Mouse (Mus musculus) hindbrain, embryonic 10.5 days (tissue): Measurements from ENCODE around the gene Hpcal1. TPM values are rescaled to one million over a fixed set of nuclear protein-coding genes. Genes with fewer than 3 reads are reported as not detected.
A peak's percentile ranks its signal among the peaks of the same experiment; 100 is the strongest.
"Not testable (repeated sequence)": the region's sequence is repeated elsewhere in the genome, so short reads cannot be mapped to it uniquely, and the experiment has no call there.

ENCODE experiments used
- DNase-seq: peaks from one replicate; pipeline ENCODE4 v3.0.0-alpha.2; 2017; ENCODE audit warnings: low spot score
- H3K27ac ChIP-seq: fragments of 300-500 bp; sonication (generic); 2 replicates; pipeline ENCODE4 v1.5.1; 2016; ENCODE audit warnings: mild to moderate bottlenecking, moderate library complexity
- H3K27me3 ChIP-seq: fragments of 300-500 bp; sonication (generic); 2 replicates; pipeline ENCODE4 v1.6.1; 2016; ENCODE audit warnings: mild to moderate bottlenecking; ENCODE audit not compliant: poor library complexity, insufficient read depth, severe bottlenecking
- H3K36me3 ChIP-seq: fragments of 300-500 bp; sonication (generic); 2 replicates; pipeline ENCODE4 v1.6.1; 2016; ENCODE audit warnings: mild to moderate bottlenecking, moderate library complexity
- H3K4me1 ChIP-seq: fragments of 300-500 bp; sonication (generic); replicated peaks from 2 replicates; pipeline ENCODE4 v1.6.1; 2016; ENCODE audit warnings: mild to moderate bottlenecking
- H3K4me3 ChIP-seq: fragments of 300-500 bp; sonication (generic); 2 replicates; pipeline ENCODE4 v1.5.1; 2016; ENCODE audit warnings: mild to moderate bottlenecking, moderate library complexity
- H3K9me3 ChIP-seq: fragments of 300-500 bp; sonication (generic); 2 replicates; pipeline ENCODE4 v1.6.1; 2016; ENCODE audit warnings: mild to moderate bottlenecking, moderate library complexity
- WGBS: fragments of 180-500 bp; shearing (Covaris S2); methylation state at CpG from one replicate; pipeline ENCODE4 v1.1.7; 2016; 5-methylcytosine and 5-hydroxymethylcytosine counted together
- polyA plus RNA-seq: library from polyadenylated mRNA; unstranded; fragments of >200 nt; fragmentation: Nextera tagmentation; extraction: Ambion mirVana; gene quantifications from 2 replicates; pipeline ENCODE4 v1.2.1, GENCODE M21; 2016

The Hpcal1 gene
- polyA plus RNA-seq, 1 experiment from 2014 or later: 39.9 TPM

DNA sequence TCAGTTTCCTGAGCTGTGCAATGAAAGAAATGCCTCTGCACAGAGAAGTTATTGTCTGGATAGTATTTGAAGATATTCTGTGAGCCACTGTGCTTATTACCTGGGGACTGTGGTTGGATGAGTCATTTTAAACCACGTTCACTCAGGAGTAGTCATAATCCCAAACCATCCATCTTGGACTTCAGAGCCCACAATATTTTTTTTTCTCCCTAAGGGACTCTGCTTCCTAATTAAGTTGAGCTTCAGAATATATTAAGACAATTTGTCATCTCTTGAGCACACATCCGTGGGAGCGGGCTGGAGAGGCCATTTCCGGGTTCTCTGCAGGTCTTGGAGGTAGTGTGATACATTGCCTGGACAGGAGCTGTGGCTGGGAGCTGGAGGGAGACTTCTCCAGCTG lies 66.2 kb downstream of the Hpcal1 start:
- H3K36me3 ChIP-seq: 0 out of 2 replicates have a peak, but pooled peaks cover 6% of the 10 kb centered on the region
- H3K27ac ChIP-seq: no peak overlapping the region
- 90% methylated on average over 4 of the region's 4 CpGs for WGBS
- H3K4me3 ChIP-seq: no peak overlapping the region
- H3K4me1 ChIP-seq: peaks cover 21% of the 10 kb centered on the region
- DNase-seq: no peak
- no peaks in the 10 kb centered on the region for H3K9me3 ChIP-seq
- no peaks in the 10 kb centered on the region for H3K27me3 ChIP-seq

DNA sequence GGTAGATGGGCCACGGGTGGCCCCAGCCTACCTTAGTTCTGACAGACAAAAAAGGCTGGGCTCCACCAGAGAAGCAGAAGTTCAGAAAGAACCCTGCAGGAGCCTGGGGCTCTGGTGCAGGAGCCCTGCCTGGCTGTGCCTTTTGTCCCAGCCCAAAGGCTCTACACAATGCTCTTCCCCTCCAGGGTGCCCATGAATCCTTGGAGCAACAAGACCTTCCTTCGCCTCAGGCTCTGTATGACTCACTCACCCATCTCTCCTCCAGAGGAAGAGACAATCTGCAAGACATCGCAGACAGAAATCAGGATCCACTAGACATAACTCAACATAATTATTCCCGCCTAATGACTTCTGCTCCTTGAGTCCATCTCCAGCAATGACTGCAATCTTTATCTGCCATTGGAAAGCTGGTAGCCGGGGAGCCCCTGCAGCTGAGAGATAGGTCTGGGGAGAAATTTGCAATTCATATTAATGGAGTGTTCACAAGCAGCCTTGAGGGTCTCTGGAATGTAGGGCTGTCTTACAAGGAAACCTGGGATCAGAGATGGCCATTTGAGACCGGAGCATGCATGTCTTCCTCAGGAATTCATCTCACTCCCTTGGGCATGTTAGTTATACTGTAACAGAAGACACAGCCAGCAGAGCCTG lies 71.8 kb downstream of the Hpcal1 start:
- peaks cover 24% of the 10 kb centered on the region for H3K4me1 ChIP-seq
- no peaks in the 10 kb centered on the region for H3K27me3 ChIP-seq
- no peaks in the 10 kb centered on the region for H3K9me3 ChIP-seq
- DNase-seq: no peak
- H3K27ac ChIP-seq: no peak overlapping the region; the same call in 1 of the 2 replicates
- H3K36me3 ChIP-seq: 0 out of 2 replicates have a peak, but pooled peaks cover 5% of the 10 kb centered on the region
- no peak overlapping the region for H3K4me3 ChIP-seq
- 53% methylated on average over 6 of the region's 6 CpGs for WGBS

DNA sequence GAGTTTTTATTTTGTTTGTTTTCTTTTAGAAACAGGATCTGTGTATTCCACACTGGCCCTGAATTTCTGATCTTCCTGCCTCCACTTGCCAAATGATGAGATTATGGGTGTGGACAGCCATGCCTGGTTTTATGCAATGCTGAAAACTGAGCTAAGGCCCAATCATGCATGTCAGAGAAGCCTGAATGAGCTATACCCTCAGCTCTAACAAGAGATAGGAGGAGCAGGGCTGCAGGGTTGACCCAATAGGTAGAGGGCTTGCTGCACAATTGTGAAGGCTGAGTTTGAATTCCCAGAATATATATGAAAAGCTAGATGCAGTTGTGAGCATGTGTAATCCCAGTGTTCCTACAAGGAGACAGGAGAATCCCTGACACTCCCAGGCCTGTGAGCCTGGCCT lies 72.4 kb downstream of the Hpcal1 start:
- no peaks in the 10 kb centered on the region for H3K36me3 ChIP-seq
- DNase-seq: no peak
- no peak overlapping the region for H3K27ac ChIP-seq
- no peaks in the 10 kb centered on the region for H3K27me3 ChIP-seq
- no peaks in the 10 kb centered on the region for H3K9me3 ChIP-seq
- peaks cover 24% of the 10 kb centered on the region for H3K4me1 ChIP-seq
- no peak overlapping the region for H3K4me3 ChIP-seq

DNA sequence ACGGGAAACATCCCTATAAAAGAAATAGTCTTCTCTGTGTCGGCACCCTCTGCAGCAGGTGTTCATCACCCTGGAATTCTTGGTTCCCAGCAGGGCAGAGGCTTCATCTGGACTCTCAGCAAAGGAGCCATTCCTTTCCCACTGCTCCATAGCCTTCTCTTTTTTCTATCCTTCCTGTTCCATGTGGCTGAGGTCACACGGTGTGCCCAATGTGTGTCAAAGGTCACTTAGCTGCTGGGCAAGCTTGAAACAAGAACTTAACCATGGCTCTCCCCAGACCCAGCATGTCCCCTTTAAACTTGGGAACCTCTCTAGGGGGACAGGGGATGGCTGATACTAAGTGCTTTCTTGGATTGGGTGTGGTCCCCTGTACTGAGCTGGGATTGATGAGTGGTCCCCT lies 73.3 kb downstream of the Hpcal1 start:
- Histone ChIP-seq H3K36me3 (no peaks in the 10 kb centered on the region), H3K4me3 (no peak overlapping the region), H3K4me1 (peaks cover 24% of the 10 kb centered on the region), H3K9me3 (no peaks in the 10 kb centered on the region), H3K27ac (no peak overlapping the region), H3K27me3 (no peaks in the 10 kb centered on the region)
- WGBS: 60% methylated on average over 3 of the region's 3 CpGs
- DNase-seq: no peak

DNA sequence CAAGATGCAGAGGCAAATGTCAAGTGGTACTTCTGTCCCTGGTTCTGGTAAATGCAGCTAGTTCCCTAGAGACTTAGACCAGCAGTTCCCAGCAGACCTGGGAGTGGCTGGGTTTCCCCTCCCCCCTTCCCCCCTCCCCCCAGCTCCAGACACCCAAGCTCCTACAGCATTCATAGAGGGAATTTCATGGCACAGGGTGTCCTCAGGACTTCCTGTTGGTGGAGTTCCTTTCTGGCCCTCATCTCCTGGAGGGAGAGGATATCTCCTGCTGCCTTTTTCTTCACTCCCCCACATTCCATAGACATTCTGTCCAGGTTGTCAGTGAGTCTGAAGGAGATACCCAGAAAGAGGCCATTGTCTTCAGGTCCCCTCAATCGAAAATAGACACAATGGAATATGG lies 76.9 kb downstream of the Hpcal1 start:
- H3K27me3 ChIP-seq: not testable (repeated sequence)
- 80% methylated on average over 1 of the region's 1 CpGs for WGBS

DNA sequence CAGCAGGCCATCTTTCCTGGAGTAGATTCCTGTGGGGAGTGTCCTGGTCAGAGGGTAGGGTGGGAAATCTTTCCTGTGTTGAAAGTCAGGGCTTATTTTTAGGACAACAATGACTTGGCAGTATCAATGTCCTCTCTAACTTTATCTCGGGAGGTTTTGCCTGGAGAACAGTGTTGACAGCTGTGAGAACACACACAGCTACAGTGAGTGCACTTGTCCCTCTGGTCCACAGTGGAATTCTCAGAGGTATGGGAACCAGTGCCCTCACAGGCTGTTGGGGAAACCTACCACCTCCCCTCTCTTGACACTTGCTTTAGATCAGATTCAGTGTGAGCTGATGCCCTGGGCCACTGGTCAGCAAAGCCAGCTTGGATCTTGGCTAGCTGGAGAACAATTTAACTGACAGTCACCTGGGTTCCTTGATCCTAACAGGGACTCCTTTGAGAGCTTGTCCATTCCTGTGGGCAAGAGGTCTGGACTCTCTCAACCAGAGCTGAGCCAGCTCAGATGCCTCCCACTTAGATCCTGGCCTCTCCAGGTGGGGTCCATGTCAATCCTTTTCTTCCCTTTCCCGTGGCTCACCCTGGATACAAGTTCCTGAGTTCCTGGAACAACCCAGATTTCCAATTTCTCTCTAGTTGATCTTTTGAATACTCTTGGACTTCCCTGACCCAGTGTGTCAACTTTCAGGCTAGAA lies 79.0 kb downstream of the Hpcal1 start:
- 87% methylated on average over 2 of the region's 2 CpGs for WGBS
- Histone ChIP-seq H3K4me1 (peaks cover 15% of the 10 kb centered on the region), H3K36me3 (no peaks in the 10 kb centered on the region), H3K4me3 (no peak overlapping the region), H3K9me3 (no peaks in the 10 kb centered on the region), H3K27ac (no peak overlapping the region), H3K27me3 (no peaks in the 10 kb centered on the region)
- no peak for DNase-seq

More for the DNA sequence above, 76.9 kb downstream of the Hpcal1 start:
- H3K27ac ChIP-seq, H3K36me3 ChIP-seq, DNase-seq, H3K9me3 ChIP-seq, H3K4me3 ChIP-seq: not testable (repeated sequence)
- H3K4me1 ChIP-seq: peaks cover 29% of the 10 kb centered on the region

DNA sequence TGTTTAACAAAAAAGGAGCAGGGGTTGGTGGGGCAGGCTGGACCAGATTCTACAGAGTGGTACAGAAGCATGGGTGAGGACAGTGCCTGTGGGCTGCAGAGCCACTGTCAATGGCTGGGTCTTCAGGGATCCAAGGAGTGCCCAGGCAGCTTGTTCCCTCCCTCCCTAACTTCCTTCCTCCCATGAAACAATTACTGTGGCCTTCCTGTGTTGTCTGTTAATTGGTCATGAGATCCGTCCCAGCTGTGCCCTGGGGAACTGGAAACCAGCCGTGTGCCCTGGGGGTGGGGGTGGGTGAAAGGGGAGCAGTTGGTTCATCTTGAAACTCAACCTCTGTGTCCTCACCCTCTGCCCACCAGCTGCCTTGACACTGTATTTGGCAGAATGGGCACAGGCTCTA lies 79.9 kb downstream of the Hpcal1 start:
- no peak for DNase-seq
- Histone ChIP-seq H3K4me1 (peaks cover 15% of the 10 kb centered on the region), H3K9me3 (no peaks in the 10 kb centered on the region), H3K36me3 (no peaks in the 10 kb centered on the region), H3K4me3 (no peak overlapping the region), H3K27ac (no peak overlapping the region), H3K27me3 (no peaks in the 10 kb centered on the region)
- whole genome bisulfite sequencing: 50% methylated on average over 2 of the region's 2 CpGs

DNA sequence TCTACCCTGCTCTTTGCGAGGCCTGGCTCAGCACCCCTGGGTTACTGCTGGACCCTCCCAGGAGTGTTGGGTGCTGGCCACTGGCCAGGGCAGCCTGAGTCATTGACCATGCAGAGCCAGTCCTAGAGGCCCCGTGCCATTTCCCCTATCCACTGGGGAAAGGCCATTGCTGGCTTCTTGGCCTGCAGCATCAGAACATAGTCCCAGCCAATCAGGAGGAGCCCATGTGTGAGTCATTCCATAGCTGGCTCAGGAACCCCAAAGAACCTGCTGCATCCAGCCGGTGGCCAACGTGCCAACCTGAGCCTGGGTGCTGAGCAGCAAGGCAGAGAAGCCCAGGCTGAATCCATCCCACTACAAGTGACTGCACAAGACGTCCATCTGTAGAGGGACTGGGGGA lies 83.1 kb downstream of the Hpcal1 start:
- 90% methylated on average over 5 of the region's 5 CpGs for WGBS
- not testable (repeated sequence) for H3K36me3 ChIP-seq, DNase-seq, H3K27me3 ChIP-seq, H3K27ac ChIP-seq, H3K9me3 ChIP-seq, H3K4me3 ChIP-seq
- peaks cover 15% of the 10 kb centered on the region for H3K4me1 ChIP-seq

DNA sequence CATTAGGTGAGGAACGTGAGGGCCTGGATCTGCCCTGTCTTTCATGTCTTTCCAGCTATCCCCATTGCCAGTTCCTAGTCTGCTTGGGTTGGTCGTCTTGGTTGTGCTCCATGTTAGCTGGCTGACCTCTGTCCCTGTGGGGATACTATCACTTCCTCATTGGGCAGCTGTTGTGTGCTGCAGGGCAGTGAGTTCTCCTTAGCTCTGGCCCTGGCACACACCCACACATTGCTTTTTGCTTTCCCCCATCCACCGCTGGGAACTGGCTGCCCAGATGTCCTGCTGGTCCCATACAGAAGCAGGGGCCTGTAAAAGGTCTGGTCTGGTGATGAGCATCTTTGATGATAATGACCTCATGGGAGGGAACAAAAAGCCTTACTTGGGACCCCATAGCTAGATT lies 84.2 kb downstream of the Hpcal1 start:
- DNase-seq: not testable (repeated sequence)
- 60% methylated on average over 3 of the region's 3 CpGs for WGBS

DNA sequence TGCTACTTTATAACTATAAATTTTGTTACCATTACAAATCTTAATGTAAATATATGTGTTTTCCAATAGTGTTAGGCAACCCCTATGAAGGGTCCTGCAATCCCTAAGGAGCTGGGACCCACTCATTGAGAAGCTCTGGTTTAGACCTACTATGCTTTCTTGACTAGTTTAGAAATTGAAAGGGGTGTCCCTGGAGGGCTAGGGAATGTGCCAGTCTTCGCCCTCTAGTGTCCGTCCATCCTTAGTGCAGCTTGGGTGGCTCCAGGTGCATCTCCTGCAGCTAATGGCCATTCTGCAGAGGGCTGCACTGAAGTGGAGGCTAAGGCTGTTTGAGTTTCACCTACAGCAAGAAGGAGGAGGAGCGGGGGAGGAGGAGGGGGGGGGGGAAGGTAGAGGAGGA lies 87.7 kb downstream of the Hpcal1 start:
- H3K4me3 ChIP-seq: no peak overlapping the region

More for the DNA sequence above, 84.2 kb downstream of the Hpcal1 start:
- H3K27me3 ChIP-seq, H3K9me3 ChIP-seq, H3K36me3 ChIP-seq, H3K27ac ChIP-seq, H3K4me3 ChIP-seq: not testable (repeated sequence)
- peaks cover 18% of the 10 kb centered on the region for H3K4me1 ChIP-seq

DNA sequence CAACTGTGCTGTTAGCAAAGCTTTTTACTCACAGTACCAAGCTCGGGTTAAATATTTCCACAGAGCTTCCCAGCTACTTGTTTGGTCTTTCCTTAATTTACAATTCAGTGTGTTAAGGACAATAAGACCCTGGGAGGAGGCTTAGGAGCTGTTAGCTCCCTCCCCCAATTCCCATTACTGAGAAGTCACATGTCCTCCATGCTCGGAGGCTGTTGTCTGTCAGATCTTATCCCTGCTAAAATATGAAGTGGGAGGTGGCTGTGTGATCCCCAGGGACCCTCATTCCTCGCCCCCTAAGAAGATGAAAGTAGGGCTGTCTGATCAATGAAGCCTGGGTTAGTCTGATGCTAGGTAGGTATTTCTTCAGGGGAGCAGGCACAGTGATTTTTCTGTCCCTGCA lies 88.4 kb downstream of the Hpcal1 start:
- Histone ChIP-seq H3K27me3 (no peaks in the 10 kb centered on the region), H3K36me3 (no peaks in the 10 kb centered on the region), H3K9me3 (no peaks in the 10 kb centered on the region), H3K4me3 (no peak overlapping the region), H3K27ac (no peak overlapping the region), H3K4me1 (peaks cover 3% of the 10 kb centered on the region)
- DNase-seq: no peak
- 28% methylated on average over 3 of the region's 3 CpGs for WGBS

More for the DNA sequence above, 87.7 kb downstream of the Hpcal1 start:
- WGBS: 15% methylated on average over 3 of the region's 3 CpGs
- Histone ChIP-seq H3K4me1 (peaks cover 5% of the 10 kb centered on the region), H3K27ac (no peak overlapping the region), H3K9me3 (no peaks in the 10 kb centered on the region), H3K27me3 (no peaks in the 10 kb centered on the region), H3K36me3 (no peaks in the 10 kb centered on the region)
- peak; percentile 37 for DNase-seq

DNA sequence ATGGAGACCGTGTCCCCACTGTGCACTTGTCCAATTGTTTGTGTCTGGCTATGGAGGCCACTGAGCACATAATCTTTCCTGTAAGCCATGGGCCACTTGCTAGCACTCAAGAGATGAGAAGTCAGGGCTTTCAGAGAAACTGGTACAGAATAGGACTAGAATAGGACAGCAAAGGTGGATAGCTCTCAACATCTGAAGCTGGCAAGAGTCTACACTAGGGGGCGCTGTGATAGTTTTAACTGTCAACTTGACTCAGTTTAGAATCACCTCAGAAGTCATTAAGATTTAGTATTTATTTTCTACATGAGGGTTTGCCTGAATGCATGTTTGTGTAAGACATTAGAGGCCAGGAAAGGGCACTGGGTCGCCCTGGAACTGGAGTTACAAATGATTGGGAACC lies 98.8 kb downstream of the Hpcal1 start:
- 53% methylated on average over 3 of the region's 3 CpGs for WGBS

DNA sequence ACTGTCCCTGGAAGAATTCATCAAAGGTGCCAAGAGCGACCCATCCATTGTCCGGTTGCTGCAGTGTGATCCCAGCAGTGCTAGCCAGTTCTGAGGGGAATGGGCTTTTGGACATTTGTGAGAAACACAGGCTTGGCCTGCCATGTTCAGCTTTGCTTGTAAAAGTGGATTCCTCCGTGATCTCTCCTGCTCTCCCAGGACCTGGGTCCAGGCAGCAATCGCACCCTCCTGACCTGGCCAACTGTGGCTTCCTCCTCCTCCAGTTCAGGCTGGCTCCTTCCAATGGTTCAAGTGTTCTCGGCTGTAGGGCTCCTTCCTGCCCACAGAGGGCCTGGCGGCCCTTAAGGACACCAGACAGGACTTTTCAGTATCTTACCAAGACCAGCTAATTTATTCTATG lies 100.5 kb downstream of the Hpcal1 start:
- H3K9me3 ChIP-seq: no peaks in the 10 kb centered on the region
- H3K4me1 ChIP-seq: no peaks in the 10 kb centered on the region
- no peak overlapping the region for H3K27ac ChIP-seq
- no peak for DNase-seq
- 93% methylated on average over 6 of the region's 6 CpGs for WGBS
- H3K36me3 ChIP-seq: peaks cover 37% of the 10 kb centered on the region
- no peak overlapping the region for H3K4me3 ChIP-seq
- no peaks in the 10 kb centered on the region for H3K27me3 ChIP-seq

More for the DNA sequence above, 98.8 kb downstream of the Hpcal1 start:
- no peak overlapping the region for H3K4me3 ChIP-seq
- no peaks in the 10 kb centered on the region for H3K27me3 ChIP-seq
- no peaks in the 10 kb centered on the region for H3K9me3 ChIP-seq
- DNase-seq: no peak
- no peak overlapping the region for H3K27ac ChIP-seq
- peaks cover 40% of the 10 kb centered on the region for H3K36me3 ChIP-seq
- no peaks in the 10 kb centered on the region for H3K4me1 ChIP-seq
